Mouse (Mus musculus): ENCODE results near the gene Rin3.

The Rin3 gene

GRCm38 (mm10) chr12:102302831-102303351 lies 20.0 kb downstream of the Rin3 start:
- WGBS = 65% methylated on average over 4 of the region's 4 CpGs

- 31% methylated on average over 7 of the region's 7 CpGs for WGBS
These were observed 21.0 kb downstream of the Rin3 start for GRCm38 (mm10) chr12:102303867-102304266.

- WGBS = 60% methylated on average over 10 of the region's 10 CpGs
These were observed 22.4 kb downstream of the Rin3 start for GRCm38 (mm10) chr12:102305069-102305836.

- 30% methylated on average over 6 of the region's 6 CpGs for WGBS
These were observed 25.2 kb downstream of the Rin3 start for GRCm38 (mm10) chr12:102308001-102308456.

DNA sequence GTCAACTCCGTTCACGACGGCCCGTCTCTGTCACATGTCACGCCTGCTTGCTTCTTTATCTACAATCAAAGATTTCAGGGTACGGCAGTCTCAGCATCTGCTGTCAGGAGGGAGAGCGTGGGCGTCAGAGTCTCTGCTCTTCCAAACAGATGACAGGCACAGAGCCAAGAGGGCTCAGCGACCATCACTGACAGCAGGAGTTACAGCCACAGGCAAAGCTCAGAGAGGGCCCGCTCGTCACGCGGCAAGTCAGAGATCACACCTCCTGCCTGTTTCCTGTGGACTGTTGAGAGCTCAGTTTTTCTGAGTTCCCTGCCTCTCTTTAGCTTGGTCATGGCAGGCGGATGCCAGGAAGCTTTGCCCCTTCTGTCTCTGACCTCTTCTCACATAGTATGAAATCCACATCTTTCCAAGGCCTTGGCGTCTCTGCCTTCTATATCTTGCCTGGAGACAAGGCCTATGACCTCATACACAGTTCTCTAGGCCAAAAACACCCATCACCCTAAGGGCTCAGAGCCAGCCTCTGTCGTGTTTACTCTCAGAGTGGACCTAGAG lies 25.7 kb downstream of the Rin3 start:
- 33% methylated on average over 16 of the region's 16 CpGs for WGBS

- WGBS = 91% methylated on average over 11 of the region's 11 CpGs
These were observed 26.4 kb downstream of the Rin3 start for GRCm38 (mm10) chr12:102309099-102309799.

DNA sequence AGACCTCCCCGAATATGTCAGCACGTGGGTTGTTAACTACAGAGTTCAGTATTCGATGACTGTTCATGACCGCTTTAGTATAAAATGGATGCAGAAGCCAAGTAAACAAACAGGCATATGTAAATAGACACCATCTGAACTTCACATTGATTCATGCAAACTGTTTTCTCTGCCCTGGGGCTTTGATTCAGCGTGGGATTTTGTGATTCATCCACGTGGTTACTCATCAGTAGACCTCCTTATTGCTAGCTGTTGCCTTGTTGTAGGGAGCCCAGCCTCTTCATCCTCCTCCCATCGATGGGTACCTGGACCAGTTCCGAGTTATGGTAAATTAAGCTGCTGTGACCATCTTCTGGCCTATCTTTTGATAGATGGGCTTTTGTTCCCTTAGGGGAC lies 26.9 kb downstream of the Rin3 start:
- 78% methylated on average over 8 of the region's 8 CpGs for WGBS

DNA sequence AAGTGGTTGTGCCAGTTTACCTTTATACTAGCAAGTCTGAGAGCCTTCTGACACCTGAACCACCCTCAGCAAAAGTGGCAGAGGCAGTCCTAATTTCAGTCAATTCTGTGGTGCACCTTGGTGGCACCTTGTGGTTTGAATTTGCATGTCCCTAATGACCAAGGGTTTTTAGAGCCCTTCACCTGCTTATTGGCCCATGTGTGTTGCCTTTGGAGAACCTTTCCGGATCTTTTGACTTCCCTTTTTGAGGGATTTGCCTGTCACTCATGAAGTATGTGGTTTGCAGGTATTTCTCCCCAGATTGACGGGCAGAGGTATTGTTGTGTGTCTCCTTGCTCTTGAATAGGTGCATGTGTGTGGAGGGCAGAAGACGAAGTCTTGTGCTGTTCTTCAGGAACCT lies 27.4 kb downstream of the Rin3 start:
- WGBS = 95% methylated on average over 3 of the region's 3 CpGs

DNA sequence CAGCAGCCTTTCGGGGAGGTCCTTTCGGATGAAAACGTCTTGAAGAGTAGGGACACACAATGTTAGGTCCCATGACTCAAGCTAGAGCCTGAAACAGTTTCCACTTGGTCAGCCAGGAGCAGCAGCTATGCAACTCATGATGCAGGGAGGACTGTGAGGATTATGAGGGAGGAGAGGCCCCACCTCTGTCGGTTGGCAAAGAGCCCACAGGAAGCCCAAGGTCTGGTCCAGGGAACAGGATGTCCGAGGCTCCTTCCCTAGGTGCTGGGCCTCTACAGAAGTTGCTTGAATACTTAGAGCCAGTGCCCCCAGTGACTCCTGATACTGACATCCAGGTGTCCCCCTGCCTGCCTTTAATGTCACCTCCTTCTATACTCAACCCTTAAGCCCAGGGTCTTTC lies 28.6 kb downstream of the Rin3 start:
- WGBS = 80% methylated on average over 5 of the region's 5 CpGs

- 51% methylated on average over 2 of the region's 2 CpGs for WGBS
These were observed 36.3 kb downstream of the Rin3 start for GRCm38 (mm10) chr12:102319150-102319549.

DNA sequence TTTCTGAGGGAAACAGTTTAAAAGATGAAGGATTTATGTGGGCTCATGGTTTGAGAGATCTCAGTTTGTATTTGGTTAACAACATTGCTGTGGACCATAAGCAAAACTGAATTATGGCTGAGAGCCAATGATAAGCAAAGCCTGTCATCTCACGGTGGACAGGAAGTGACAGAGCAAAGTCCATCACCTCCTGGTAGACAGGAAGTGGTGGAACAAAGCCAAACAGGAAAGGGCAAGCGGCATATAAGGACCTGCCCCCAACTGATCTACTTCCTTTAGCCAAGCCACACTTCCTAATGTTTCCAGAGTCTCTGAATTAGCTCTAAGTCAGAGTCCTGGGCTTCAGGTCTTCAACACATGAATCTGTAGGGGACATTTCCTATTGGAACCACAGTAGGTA lies 37.1 kb downstream of the Rin3 start:
- 73% methylated on average over 2 of the region's 2 CpGs for whole genome bisulfite sequencing

DNA sequence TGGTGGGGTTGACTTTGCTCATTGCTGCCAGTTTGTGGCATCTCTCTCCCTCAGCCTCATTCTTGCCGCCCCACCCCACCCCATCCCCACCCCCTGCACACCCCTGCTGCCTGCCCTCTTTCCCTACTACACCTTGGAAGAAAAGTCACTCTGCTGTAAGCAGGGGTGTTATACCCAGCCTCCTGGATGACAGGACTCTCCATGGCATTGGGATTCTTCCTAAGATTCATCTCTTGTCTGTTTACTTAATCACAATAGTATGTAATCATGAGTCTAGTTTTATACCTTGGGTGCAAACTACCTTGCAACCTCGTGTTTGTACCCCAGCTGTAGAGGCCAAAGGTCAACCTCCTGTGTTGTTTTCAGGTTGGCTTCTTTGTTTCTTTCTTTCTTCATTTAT lies 37.5 kb downstream of the Rin3 start:
- 60% methylated on average over 2 of the region's 2 CpGs for WGBS

DNA sequence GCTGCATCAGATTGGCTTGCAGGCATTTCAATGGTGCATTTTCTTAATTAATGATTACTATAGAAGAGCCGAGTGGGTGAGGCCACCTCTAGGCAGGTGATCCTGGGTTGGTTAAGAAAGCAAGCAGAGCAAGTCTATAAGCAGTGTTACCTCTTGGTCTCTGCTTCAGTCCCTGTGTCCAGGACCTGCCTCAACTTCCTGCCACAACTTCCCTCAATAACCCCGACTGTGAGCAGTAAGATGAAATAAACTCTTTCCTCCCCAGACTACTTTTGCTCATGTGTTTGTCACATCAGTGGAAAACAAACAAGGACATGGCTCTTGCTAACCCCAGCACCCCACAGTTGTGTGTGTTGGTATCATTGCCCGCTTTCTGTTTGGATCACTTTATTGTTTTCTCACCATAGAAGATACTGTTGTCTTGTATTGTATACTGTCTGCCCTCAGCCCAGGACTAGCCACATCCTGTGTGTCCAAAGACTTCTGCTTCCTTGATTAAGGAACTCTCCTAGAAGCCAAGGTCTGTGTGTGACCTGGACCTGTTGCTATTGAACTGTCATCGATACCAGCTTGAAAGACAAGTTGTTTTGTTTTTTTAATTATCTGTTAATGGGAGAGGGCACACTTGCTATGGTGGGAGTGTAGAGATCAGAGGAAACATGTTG lies 38.3 kb downstream of the Rin3 start:
- WGBS = 76% methylated on average over 4 of the region's 4 CpGs

- WGBS = 86% methylated on average over 5 of the region's 5 CpGs
These were observed 39.0 kb downstream of the Rin3 start for GRCm38 (mm10) chr12:102321855-102322254.

DNA sequence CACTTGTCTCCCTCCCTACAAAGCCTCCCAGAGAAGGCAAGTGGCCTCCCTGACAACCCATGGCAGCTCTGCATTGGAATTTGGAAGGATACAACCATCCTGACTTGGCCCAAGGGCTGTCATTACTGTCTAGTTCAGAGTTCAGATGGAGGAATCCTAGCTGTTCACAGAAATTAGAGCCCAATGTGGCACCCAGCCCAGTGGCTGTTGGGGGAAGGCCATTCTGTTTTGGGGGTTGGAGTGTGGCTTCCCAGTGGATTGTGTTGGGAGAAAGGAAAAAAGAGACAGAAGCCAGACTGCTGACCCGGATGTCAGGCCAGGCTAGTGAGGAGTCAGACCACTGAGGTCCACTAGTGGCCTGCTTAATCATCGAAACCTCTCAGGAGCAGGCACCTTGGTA lies 40.5 kb downstream of the Rin3 start:
- 79% methylated on average over 2 of the region's 2 CpGs for WGBS

GRCm38 (mm10) chr12:102324156-102324885 lies 41.5 kb downstream of the Rin3 start:
- WGBS = 75% methylated on average over 6 of the region's 6 CpGs

DNA sequence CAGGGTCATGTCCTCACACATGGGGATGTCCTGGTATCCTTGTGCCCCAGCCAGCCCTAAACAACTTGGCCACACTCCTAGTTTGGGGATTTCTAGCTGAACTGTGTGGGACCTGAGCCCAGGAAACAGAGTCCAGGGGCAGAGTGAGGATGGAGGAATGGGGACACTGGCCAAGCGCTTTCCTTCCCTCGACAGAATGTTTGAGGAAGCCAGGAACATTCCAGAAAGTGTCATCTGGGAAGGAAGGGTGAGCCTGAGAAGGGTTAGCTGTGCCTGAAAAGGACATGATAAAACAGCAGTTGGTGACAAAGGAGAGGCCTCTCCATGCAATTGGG lies 42.0 kb downstream of the Rin3 start:
- 73% methylated on average over 2 of the region's 2 CpGs for WGBS

GRCm38 (mm10) chr12:102326753-102327340 lies 44.0 kb downstream of the Rin3 start:
- 87% methylated on average over 2 of the region's 2 CpGs for WGBS

DNA sequence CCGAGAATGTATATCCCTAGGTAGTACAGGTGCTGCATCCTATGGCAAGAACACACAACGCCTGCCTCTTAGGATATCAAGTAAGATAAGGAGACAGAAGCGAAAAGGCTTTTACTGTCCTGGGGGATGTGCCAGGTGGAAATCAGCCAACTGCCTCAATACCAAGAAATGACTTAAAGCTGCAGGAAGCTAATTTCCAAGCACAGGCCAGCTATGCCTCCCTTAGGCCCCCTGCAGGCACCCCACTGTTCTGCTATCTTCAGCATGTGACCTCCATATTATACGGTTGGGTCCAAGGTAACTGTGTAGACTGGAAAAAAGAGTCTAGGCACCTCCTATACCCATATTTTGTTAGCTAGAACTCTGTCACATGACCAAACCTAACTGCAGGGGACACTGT lies 44.7 kb downstream of the Rin3 start:
- 76% methylated on average over 4 of the region's 4 CpGs for WGBS

- 90% methylated on average over 4 of the region's 4 CpGs for WGBS
These were observed 45.2 kb downstream of the Rin3 start for GRCm38 (mm10) chr12:102328090-102328489.

- 93% methylated on average over 4 of the region's 4 CpGs for WGBS
These were observed 47.3 kb downstream of the Rin3 start for GRCm38 (mm10) chr12:102330188-102330587.
